Mouse (Mus musculus) CH12.LX (cell line): Measurements from ENCODE around the gene Rps6ka2.

Experiments
- BHLHE40 ChIP-seq: IDR thresholded peaks from 2 replicates; pipeline ENCODE4 v1.6.1; 2011; ENCODE audit warnings: mild to moderate bottlenecking, low read depth, low read length, improper control_type of control experiment
- CTCF ChIP-seq, 2 experiments: IDR thresholded peaks in 1 of 2; conservative IDR thresholded peaks in 1 of 2; 2 replicates each; pipeline ENCODE4 v1.5.1; 2011 to 2012; ENCODE audit warnings: low read depth in 2 of 2, low read length in 2 of 2, improper control_type of control experiment in 1 of 2, inconsistent platforms in 1 of 2, mild to moderate bottlenecking in 1 of 2, moderate library complexity in 1 of 2
- POLR2A ChIP-seq: IDR thresholded peaks from 2 replicates; pipeline ENCODE4 v1.6.1; 2011; ENCODE audit warnings: low read depth, mild to moderate bottlenecking, improper control_type of control experiment, low read length

GRCm38 (mm10) chr17:7222198-7222597 is 52.3 kb downstream of the Rps6ka2 start:
- TF ChIP-seq CTCF (conservative IDR thresholded peaks at IDR 0.05 in 1 of 2, IDR thresholded peaks at IDR 0.05 in 1 of 2; ENCODE audit: low read depth in 2 of 2, low read length in 2 of 2) (no peak), POLR2A (no peak), BHLHE40 (no peak)
